Mouse (Mus musculus) cerebellum, adult 2 months (tissue): Measurements from ENCODE around the gene Ndufaf2.

Experiments
- CTCF ChIP-seq: fragments of 200-500 bp; IDR thresholded peaks from 2 replicates; pipeline ENCODE4 v1.5.1; 2011; ENCODE audit warnings: low read depth, mild to moderate bottlenecking, control low read depth, low read length, moderate library complexity, borderline replicate concordance; ENCODE audit not compliant: insufficient read depth
- POLR2A ChIP-seq: fragments of 200-500 bp; IDR thresholded peaks from 2 replicates; pipeline ENCODE4 v1.6.1; 2011; ENCODE audit warnings: low read length, control low read depth, borderline replicate concordance; ENCODE audit not compliant: insufficient read depth

DNA sequence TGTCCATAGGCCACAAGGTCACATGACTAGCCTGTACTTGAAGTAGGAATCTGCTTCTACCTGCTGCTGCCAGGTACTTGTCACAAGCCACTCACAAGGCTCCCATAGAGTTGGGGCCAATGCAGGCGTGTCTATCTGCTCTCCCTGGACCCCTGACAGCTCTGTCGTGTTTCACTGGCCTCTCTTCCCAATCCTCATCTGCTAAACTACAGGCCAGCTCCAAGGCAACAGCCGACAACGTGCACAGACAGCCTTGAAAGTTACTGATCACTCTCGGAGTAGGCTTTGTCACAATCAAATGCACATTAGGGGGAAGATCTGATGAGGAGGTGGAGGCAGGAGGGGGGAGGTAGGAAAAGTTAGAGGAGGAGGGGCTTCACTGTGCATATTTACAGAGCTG, 95.5 kb downstream of the Ndufaf2 start:
- no peak for TF ChIP-seq CTCF
- no peak for TF ChIP-seq POLR2A
